Mouse (Mus musculus) adrenal gland (tissue): Measurements from ENCODE around the gene Snrnp35.
"Not testable (repeated sequence)": the region's sequence is repeated elsewhere in the genome, so short reads cannot be mapped to it uniquely, and the experiment has no call there.

Experiments
- intact Hi-C: fragments of 180-260 bp; cut with DNase I; formaldehyde crosslinking; loops from one replicate; pipeline ENCODE4 v1.15.1; 2025

Snrnp35 gene

DNA sequence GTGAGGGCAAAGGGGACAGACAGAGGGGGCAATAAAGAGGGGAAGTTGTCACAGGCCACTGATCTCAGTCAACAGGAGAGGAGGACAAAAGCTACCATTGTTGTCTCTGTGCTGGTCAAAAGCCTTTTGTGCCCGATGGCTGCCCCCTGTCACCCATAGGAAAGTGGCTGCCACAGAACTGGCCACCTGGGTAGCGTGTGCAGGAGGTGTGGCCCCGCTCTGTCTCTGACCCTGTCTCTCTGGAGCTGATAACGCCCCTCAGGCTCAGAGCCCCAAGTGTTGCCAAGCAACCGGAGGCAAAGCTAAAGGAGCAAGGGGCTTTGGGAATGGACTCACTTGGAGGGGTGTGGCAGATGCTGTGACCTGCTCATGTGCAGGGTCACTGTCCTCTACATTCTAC, 16.1 kb downstream of the Snrnp35 start:
- intact Hi-C loops = no loop called here

DNA sequence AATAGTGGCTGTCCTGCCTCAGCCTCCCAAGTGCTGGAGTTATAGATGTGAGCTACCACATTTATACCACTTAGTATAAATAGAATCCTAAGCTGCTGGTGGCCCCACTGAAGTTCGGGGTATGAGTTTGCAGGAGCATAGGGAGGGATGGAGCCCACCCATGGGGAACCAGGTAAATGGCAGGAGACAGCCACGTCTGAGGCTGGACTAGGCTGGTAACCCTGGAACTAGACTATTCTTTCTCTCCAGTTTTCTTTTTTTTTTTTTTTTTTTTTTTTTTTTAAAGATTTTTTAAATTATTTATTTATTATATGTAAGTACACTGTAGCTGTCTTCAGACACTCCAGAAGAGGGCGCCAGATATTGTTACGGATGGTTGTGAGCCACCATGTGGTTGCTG, 17.1 kb downstream of the Snrnp35 start:
- intact Hi-C loops = not testable (repeated sequence)

DNA sequence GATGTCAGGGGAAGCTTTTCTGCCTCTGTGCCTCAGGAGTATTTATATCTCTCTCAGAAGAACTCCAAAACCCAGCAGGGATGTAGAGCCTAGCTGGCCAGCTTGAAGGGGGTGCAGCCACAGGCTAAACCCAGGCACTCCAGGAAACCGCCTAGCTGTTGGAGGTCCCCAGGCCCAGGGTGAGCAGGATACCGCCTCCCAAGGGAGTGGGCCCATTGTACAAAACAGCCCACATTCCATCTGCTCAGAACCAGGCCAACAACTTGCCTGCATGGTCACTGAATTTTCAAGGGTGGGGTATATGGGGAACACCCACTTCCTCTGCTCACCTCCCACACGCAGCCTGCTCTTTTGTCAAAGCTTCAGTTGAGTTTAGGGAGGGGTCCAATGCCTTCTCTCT, 17.6 kb downstream of the Snrnp35 start:
- intact Hi-C loops = no loop called here

DNA sequence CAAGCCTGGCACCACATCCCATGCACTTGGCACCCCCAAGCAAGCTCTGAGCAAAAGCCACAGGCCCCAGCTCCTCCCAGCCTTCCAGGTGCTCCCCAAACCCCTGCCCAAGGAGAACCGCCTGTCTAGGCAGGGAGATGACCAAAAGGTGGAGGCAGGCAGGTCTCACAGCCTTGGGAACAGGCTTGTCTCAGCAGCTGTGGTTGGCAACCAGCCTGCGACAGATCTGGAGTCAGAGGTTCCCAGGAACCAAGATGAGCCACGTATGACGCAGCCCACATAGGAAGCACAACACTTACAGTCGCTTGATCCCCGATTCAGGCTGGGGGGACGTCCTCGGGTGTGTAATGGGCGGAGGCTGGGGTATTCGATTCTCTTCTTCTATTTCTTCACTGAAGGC, 18.6 kb downstream of the Snrnp35 start:
- intact Hi-C loops = no loop called here

DNA sequence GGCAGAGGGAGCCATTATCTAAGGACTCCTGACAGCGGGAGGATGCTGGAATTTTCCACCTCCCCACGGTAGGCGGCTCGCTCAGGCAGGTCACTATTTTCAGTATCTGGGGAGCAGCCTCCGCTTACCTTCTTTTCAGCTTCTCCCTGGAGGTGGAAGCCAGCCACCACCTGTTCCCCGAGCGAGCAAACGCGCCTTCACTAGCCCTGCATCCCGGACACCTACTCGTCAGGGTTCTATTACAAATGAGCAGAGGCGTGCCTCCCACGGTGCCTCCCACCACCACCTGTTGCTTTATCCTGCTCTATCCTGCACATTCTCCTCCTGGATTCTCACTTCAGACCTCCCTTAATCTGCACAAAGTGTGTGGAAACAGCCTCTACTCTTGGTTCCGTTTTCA, 20.8 kb downstream of the Snrnp35 start:
- intact Hi-C loops = no loop called here

DNA sequence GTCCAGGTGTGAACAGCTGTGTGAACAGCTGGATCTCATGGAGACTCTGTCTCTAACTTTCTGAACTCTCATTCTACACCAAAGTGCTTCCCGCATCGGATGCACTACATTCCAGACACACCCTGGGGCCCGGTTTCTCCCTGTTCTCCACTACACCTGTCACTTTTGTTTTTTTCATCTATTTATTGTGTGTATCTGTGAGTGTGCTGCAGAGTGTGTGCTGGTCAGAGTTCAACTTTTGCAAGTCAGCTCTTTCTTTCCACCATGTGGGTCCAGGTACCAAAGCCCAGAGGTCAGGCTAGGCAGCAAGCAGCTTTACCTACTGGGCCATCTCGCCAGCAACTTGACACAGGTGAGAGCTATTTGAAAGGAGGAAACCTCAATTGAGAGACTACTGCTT, 22.3 kb downstream of the Snrnp35 start:
- intact Hi-C loops = no loop called here

DNA sequence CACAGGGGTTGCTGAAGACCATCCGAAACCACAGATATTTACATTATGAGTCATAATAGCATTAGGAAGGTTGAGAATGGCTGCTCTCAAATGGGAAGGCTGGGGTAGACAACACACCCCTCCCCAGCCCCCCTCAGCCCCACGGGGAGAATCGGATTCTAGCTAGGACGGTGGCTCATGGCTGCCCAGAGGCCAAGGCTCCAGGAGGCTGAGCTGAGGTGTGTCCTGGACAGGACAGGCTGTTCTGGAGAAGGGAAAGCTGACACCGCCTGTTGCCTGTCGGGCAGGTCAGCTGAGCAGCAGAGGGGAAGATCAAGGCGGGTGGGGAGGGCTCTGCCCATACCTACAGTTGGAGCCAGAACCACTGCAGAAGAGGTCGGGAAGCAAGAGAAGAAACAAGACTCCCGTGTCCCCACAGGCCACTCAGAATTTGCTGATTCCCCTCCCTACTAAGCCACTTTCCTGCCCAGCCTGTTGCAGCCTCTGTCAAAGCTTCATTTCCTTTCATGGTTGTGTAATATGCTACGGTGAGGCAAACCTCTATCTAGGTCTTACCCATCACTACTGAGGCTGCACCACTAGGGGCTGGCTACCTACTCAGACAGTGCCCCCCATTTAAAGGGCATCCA, 23.9 kb downstream of the Snrnp35 start:
- intact Hi-C loops = no loop called here

DNA sequence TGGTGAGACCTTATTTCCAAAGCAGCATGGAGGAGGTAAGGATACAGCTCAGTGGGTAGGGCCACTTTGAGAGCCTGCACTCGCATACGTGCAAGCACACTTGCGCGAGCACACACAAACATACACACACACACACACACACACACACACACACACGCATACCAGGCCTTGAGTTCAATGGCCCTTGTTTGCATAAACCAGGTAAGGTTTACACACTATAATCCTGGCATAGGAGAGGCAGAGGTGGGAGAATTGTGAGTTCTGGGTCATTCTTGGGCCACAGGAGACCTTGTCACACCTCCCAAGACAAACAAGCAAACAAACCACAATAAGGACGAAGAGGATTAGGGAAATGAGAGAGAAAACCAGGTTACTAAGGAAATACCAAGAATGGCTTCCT, 26.3 kb downstream of the Snrnp35 start:
- intact Hi-C loops = no loop called here

DNA sequence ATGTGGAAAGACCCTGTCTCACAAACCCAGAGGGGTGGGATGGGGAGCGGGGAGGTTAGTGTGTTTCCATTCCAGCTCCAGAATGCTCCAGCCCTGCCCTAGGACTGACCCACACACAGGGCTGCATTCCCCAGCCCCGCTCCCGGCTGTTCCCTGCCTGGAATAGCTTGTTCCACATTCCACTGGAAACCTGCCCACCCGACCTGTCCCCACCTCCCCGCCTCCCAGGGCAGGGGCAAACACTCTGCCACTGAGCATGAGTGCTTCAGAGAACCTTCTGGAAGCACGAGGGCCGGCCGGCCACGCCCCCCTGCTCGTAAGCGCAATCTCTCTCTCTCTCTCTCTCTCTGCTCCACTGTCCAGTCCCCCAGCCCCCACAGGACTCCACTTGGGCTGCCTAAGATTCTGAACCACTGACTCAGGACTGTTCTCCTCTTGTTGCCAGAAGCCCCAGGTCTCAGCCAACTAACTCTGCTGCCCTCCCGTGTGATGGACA, 26.9 kb downstream of the Snrnp35 start:
- intact Hi-C loops = no loop called here

DNA sequence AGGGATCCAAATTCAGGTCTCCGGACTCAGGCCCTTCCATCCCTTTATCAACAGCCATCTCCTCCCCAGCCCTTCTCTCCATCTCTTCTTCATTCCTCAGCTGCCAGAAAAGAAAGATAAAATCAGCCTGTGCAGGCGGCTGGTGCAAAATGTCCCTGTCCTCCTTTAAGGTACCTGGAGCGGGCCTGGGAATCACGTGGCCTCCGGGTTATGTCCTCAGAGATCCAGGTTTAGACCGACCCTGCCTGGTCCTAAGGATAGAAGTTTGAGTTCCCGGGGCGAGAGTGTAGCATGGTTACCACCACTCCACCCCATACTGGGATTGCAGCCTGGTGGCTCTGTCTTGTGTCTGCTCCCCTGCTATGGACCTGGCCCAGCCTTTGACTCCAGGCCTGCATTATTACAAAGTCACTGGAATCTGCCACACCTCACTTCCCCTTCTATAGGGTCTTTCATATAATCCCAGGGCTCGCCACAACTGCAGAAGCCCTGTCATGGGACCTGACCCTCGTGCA, 27.7 kb downstream of the Snrnp35 start:
- intact Hi-C loops = no loop called here

DNA sequence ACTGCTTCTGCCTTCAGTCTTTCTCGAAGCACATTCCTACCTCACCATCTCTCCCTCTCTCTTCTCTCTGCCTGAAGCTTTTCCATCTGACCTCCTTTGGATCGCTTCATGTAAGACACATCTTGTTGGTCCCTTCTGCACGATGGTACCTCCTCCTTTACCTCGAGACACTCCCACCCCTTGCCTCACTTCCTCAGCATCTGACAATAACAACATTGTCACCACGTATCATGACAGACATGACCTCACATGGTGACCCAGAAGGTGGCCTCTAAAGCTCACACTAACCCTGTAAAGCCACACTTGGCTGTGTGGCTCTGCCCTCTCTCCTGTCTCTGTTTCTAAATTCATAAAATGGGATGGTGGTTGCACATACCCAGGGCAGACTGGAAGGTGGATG, 32.9 kb downstream of the Snrnp35 start:
- intact Hi-C loops = no loop called here

DNA sequence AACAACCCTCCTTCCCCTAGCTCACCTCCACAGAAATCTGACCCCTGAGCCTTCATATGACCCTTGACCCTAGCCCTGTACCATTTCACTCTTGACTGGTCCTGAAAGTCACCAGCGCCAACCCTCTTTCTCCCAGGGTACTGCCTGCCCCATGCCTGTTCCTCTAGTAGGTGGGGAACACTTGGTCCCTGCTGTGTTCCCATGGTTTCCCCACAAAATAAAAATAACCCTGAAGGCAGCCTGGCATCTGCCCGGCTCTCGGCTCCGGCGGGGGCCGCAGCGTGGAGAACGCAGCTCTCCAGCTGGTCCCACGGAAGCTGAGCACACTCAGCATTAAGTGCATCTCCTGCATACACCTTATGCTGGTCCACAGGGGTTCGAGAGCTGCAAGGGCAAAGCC, 35.7 kb downstream of the Snrnp35 start:
- intact Hi-C loops = no loop called here

DNA sequence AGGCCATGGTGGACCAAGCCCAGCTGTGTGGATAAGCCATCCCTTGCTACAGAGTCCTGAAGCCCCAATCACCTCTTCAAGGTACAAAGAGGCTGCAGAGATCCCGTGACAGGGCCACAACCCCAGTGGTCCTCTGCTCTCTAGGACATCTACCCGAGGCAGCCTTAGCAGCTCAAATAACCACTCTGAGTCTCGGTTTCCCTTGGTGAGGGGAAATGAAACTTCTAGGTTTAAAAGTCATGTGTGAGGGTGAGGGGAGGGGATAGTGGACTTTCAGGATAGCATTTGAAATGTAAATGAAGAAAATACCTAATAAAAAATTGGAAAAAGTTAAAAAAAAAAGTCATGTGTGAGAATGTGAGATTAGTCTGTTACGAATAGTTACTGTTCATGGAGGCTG, 38.7 kb downstream of the Snrnp35 start:
- intact Hi-C loops = no loop called here

DNA sequence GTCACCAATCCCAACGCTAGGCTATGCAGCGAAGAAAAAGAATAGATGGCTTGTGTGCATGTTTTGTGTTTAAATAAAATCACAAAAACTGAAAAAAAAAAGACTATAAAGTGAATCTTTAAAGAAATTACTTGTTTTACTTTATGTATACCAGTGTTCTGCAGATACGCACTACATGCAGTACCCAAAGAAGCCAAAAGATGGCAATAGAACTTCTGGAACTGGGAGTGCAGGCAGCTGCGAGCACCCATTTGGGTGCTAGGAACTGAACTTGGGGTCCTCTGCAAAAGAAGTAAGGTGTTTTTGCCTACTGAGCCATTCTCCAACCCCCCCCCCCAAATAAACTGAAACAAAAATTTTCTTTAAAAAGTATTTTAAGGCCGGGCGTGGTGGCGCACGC, 40.1 kb downstream of the Snrnp35 start:
- intact Hi-C loops = no loop called here

DNA sequence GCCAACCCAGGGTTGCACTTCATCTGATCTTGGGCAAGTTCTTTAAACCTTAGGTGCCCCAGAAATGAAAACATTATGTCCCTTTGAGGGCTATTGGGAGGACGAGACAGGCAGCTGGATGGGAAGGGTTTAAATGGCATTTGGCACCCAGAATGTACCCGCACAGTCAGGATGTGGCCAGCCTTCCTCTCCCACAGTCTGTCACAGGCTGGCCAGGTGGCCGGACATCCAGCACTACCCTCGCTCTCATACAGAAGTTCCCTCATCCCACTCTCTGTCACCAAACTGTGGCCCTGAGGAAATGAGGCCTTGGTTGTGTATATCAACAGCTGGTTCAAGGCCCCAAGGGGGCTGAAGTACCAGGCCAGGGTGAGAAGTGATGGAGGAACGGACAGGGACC, 42.0 kb downstream of the Snrnp35 start:
- intact Hi-C loops = loop anchor here (5.0 kb wide), 1 partner anchor 33 kb away; no protein-coding TSS in a partner anchor

DNA sequence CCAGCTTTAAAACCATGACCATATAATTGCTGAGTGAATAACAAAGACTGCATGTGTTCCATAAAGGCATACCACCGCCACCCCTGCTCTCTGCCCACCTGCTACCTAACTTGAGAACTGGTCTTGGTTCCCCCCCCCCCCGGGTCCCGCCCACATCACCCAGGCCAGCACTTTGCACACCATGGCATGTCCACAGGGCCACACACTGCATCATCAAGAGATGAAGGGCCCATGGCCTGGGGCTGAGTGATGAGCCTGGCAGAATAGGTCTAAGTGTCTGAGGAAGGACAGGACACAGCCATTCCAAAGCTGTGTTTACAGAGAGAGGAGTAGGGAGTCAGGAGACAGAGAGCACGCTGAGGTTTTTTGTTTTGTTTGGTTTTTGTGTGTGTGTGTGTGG, 45.4 kb downstream of the Snrnp35 start:
- intact Hi-C loops = loop anchor here (5.0 kb wide), 1 partner anchor 36 kb away; no protein-coding TSS in a partner anchor

DNA sequence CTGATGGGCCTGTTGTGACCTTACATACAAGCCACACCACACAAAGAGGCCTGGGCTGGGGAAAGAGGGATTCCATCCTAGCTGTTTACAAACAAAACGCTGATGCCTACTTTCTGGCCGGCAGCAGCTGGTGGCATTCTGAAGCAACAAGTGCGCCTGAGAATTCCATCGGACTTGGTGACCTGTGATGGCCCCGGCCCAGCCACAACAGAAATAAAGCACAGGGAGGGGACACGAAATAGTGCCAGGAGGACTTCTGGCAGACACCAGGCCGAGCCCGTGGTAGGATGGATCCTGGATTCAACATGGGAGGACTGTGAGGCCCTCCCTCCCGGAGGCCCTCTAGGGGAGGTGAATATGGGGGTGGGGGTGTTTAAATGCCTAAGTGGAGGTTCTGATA, 45.9 kb downstream of the Snrnp35 start:
- intact Hi-C loops = loop anchor here (5.0 kb wide), 1 partner anchor 36 kb away; no protein-coding TSS in a partner anchor

DNA sequence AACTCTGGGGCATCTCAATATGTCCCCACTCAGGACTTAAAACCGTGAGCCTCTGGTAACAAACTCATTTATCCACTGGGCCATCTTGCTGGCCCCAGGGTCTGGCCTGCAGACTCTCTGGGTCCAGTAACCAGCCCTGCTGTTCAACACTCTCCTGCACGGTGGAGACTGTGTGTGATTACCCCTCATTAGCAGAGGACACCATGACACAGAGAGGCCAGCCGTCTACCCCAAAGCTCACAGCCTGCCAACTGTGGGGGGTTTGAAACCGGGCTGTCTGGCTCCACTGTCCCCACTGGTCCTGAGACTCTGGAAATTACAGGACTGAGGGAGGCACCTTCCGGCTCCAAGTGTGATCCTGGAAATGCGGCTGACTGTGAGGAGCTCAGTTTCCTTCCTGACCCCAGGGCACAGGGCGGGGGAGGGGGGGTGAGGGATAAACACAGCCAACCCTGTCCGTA, 46.3 kb downstream of the Snrnp35 start:
- intact Hi-C loops = loop anchor here (5.0 kb wide), 1 partner anchor 37 kb away; no protein-coding TSS in a partner anchor

DNA sequence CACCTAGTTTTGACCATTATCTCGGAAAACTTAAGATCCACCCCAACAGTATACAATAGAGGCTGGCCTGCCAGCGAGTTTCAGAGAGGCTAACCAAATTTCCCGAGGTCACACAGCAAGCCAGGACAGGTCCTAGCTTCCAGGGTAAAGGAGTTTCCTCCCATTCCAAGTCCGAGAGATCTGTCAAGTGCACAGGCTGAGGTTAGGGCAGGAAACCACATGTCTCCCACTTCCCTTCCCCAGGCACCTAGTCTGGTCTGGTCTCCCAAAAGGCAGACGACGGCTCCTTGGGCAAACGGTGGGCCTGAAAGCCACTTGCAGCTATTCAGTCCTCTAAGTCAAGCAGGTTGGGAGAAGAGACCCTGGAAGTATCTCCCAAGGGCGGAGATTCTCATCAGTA, 46.8 kb downstream of the Snrnp35 start:
- intact Hi-C loops = loop anchor here (5.0 kb wide), 1 partner anchor 37 kb away; no protein-coding TSS in a partner anchor

DNA sequence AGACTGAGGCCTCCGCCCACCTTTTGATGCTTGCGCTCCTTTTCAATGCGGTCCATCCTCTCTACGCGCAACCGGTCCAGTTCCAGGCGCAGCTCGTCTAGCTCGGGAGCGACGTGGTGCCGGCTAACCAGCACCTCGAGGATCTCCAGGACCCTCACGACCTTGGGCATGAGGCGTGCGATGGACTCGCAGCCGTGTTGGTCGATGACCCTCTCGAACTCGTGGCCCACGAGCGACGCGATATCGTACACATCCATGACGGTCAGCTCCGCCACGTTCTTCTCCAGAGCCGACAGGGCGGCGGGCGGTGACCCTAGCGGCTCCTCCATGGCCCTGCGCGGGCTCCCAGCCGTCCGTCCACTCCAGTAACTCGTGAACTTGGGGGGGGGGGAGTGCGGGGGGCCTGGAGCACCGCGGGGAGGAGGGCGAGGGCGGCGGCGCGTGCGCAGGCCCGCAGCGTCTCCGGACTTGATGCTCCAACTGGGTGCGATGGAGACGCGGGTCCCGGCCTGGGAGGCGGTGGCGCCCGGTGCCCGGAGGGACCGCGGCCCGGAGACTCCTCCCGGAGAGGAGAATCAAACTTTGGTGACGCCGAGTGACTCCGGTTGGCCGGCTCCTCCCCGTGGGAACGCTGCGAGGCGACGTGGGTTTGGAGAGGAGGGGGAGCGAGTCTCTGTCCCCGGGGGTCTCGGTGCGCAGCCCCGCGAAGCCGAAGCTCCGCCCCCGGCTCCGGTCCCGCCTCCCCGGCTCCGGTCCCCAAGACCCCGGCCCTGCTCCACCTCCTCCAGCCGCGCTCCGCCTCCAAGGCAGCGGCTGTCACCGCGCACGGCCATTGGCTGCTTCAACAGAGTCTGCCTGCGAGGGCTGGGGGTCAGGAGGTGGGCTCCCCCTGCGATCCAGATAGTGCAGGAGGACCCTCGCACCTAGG, 48.0 kb downstream of the Snrnp35 start, which contains the start of gene Rilpl1:
Rilpl1 (minus strand) TSS at position 737 of the 928 bp plus-strand sequence.
- intact Hi-C loops = no loop called here

DNA sequence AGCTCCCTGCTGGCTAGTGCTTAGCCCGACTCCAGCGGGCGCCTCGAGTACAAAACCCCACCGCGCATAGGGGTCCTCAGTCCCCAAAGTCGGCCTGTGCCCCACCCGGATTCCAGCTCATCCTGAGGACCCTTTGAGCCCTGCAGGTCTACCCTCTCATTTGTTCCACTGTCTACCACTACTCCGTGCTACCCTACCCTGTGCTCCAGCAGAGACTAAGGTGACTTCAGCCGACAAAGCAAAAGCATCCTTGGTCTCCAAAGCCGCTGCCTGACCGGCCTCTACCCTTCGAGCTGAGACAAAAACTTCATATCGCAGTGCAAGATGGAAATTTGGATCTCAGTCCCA, 48.6 kb downstream of the Snrnp35 start:
- intact Hi-C loops = no loop called here

DNA sequence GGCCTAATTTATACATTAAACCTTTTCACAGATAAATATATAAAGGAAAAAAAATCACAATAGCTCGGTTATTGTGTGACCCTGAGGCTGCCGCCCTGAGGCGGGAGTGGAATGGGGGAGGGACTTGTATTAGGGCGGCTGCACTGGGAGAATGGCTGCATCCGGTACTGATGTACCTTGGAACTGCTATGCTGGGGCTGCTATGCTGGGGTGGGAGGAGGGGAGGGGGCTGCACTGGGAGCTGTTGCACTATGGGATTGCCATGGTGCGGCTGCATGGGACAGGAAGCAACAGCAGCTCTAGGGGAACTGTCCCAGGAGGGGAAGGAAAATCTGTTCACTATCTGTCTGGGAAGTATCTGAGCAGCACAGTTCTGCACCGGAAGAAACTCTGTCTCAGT, 49.5 kb downstream of the Snrnp35 start:
- intact Hi-C loops = no loop called here
